Mouse (Mus musculus): ENCODE measurements around the gene Kctd5. TPM values are rescaled to one million over a fixed set of nuclear protein-coding genes. Genes with fewer than 3 reads are reported as not detected.
"Not testable (repeated sequence)": the region's sequence is repeated elsewhere in the genome, so short reads cannot be mapped to it uniquely, and the experiment has no call there.

Kctd5 gene
- polyA plus RNA-seq (2012; ENCODE audit: insufficient read depth, insufficient read length, low replicate concordance, missing spikeins) = not detected in 2 replicates

DNA sequence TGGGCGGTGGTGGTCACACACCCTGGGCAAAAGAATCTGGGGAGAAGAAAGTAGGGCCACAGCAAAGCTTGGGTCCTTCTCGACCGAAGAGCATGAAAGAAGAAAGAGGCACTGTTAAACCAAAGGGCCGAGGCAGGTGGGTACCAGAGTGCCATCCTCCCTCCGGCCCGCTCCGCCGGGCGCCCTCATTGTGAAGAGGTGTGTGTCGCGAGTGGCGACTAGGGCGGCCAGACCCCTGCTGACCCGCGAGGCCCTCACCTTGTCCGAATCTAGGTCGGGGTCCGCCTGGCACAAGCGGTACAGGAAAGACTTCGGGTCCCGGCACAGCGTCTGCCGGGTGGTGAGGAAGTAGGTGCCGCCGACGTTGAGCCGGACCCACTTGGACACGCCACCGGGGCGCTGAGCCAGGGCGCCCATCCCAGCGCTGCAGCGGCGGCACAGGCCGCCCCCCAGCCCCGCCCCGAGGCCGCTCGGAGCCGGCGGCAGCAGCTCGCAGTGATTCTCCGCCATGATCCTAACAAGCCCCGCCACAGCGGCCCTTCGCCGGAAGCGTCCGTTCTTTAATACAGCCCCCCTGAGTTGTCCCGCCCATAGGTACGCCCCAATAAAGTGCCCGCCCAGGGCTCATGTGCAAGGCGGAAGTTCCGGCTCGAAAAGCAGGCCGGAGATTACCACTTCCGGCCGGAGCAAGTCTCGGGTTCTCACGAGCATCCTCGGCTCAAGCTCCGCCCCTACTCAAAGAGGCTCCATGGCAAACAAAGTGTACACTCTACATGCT is at the start of gene Kctd5:
Gene Kctd5 (minus strand): TSS at position 567 of the 778 bp plus-strand sequence.
- under 1% methylated on average over 62 of the region's 62 CpGs for WGBS

DNA sequence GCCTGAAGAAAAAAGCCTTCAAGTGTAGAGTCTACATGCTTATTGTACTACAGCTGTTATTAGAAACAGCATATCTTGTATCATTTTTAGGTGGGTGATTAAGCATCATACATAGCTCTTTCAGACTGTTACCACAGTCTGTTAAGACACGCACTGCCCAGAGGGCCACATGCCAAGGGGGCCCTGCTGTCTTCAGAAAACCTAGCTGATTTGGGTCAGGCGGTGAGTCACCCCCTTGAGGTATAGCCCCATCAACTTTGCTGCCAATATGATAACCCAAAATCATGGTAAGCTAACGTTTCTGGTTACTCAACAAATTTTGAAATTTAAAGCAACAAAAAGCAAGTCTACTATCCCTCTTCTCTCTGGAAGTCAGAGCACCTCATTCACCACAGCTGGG is 46.2 kb upstream of the Kctd5 start:
- Histone ChIP-seq H3K4me1 (ENCODE audit: control insufficient read depth, insufficient read depth, low read length) (peaks cover 2% of the 10 kb centered on the region; the same call in 1 of the 2 replicates), H3K4me3 (ENCODE audit: insufficient read depth, low read depth, low read length) (no peak overlapping the region), H3K27ac (ENCODE audit: insufficient read depth, low read depth, low read length) (no peak overlapping the region)
- WGBS = 70% methylated on average over 3 of the region's 3 CpGs
- TF ChIP-seq CTCF (IDR thresholded peaks at IDR 0.05; ENCODE audit: insufficient read depth, low read depth, low read length) = no peak
- no peak for TF ChIP-seq POLR2A (IDR thresholded peaks at IDR 0.05; ENCODE audit: insufficient read depth, low read depth, low read length)

More for the DNA sequence above, at the start of gene Kctd5:
- H3K4me1 ChIP-seq (ENCODE audit: control insufficient read depth, insufficient read depth, low read length) = peaks cover 3% of the 10 kb centered on the region; the same call in 1 of the 2 replicates
- TF ChIP-seq POLR2A (IDR thresholded peaks at IDR 0.05; ENCODE audit: insufficient read depth, low read depth, low read length) (peak; percentile 80), CTCF (IDR thresholded peaks at IDR 0.05; ENCODE audit: insufficient read depth, low read depth, low read length) (no peak)
- peak within 1 kb of the TSS; percentile 40 for H3K27ac ChIP-seq (ENCODE audit: insufficient read depth, low read depth, low read length)
- H3K4me3 ChIP-seq (ENCODE audit: insufficient read depth, low read depth, low read length) = peak within 1 kb of the TSS; percentile 67

DNA sequence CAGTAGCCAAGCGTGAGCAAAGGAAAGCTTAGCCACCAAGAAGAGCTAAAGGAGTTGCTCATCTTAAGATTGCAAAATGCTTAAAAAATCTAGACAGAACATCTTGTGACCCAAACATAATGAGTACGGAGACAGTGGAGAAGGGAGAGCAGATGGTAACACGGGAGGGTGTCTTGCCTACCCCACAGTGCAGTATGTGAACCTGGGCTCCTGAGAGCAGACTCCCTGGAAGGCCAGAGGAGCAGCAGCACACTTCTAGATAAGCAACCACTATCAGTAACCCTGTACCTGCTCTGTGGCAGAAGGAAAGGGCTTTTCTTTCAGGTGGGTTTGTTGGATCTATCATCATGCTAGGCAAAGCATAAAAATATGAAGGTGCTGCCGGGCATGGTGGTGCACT is 39.7 kb upstream of the Kctd5 start:
- H3K4me3 ChIP-seq (ENCODE audit: insufficient read depth, low read depth, low read length) = no peak overlapping the region
- TF ChIP-seq CTCF (IDR thresholded peaks at IDR 0.05; ENCODE audit: insufficient read depth, low read depth, low read length) (no peak), POLR2A (IDR thresholded peaks at IDR 0.05; ENCODE audit: insufficient read depth, low read depth, low read length) (no peak)
- H3K4me1 ChIP-seq (ENCODE audit: control insufficient read depth, insufficient read depth, low read length) = peaks cover 5% of the 10 kb centered on the region; the same call in 1 of the 2 replicates
- 87% methylated on average over 4 of the region's 4 CpGs for WGBS
- no peak overlapping the region for H3K27ac ChIP-seq (ENCODE audit: insufficient read depth, low read depth, low read length)

DNA sequence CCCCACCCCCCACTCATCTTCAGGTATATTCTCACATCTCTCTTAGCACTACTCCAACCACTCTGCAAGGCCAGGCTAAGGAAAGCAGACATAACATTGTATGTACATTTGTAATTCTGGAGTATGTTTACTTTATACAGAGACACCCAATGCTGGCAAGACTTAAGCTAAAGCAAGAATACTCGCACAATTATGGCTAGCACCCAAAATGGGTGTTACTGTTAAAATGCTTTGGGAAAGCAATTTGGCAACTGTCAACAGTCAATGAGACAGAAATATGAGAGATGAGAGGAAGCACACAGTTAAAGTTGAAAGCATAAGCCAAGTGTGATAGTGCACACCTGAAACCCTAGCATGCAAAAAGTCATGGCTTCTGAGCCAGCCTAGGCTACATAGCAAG is 38.0 kb upstream of the Kctd5 start:
- 35% methylated on average over 1 of the region's 1 CpGs for WGBS
- Histone ChIP-seq H3K4me3 (ENCODE audit: insufficient read depth, low read depth, low read length) (no peak overlapping the region), H3K27ac (ENCODE audit: insufficient read depth, low read depth, low read length) (no peak overlapping the region), H3K4me1 (ENCODE audit: control insufficient read depth, insufficient read depth, low read length) (peaks cover 4% of the 10 kb centered on the region; the same call in 1 of the 2 replicates)
- TF ChIP-seq POLR2A (IDR thresholded peaks at IDR 0.05; ENCODE audit: insufficient read depth, low read depth, low read length) (no peak), CTCF (IDR thresholded peaks at IDR 0.05; ENCODE audit: insufficient read depth, low read depth, low read length) (no peak)

DNA sequence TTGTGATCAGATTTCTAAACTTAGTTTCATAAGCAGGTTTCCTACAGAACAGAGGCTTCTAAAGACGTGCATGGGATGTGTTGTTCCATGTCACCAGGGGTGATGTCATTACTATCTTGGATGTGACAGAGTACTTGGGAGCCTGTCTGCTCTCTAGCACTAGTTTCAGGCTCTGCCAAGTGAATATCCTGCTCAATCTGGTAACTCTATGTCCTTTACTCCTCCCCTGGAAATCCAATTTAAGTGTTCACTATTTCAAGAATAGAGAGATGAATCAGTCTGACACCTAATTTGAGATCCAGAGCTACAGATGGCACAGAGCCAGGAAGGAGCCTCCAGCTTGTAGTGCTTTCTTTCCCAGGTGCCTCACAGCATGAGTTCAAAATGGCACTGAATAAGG is 35.6 kb upstream of the Kctd5 start:
- TF ChIP-seq POLR2A (IDR thresholded peaks at IDR 0.05; ENCODE audit: insufficient read depth, low read depth, low read length) (no peak), CTCF (IDR thresholded peaks at IDR 0.05; ENCODE audit: insufficient read depth, low read depth, low read length) (no peak)
- no peak overlapping the region for H3K4me3 ChIP-seq (ENCODE audit: insufficient read depth, low read depth, low read length)
- peaks cover 3% of the 10 kb centered on the region; the same call in 1 of the 2 replicates for H3K4me1 ChIP-seq (ENCODE audit: control insufficient read depth, insufficient read depth, low read length)
- 47% methylated on average over 1 of the region's 1 CpGs for WGBS
- 0 out of 2 replicates have a peak overlapping the region, but pooled peaks have one; percentile 51 for H3K27ac ChIP-seq (ENCODE audit: insufficient read depth, low read depth, low read length)

DNA sequence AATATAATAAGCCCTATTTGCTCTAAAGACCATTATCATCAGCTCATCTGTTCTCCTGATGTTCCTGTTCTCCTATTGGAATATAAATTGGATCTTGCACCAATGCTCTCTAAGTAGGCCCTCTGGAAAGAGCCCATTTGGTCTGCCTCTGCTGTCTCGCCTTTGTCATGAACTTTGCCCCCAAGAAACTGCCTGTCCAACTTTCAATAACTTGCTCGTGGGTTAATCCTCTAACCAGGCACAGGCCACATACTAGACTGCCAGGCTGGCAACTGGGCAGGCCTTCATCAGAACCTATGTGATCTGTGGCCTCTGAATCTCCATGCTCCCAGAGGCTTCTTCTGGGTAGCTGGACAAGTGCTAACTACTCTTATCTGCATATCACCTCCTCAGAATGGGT is 31.8 kb upstream of the Kctd5 start:
- WGBS = 82% methylated on average over 2 of the region's 2 CpGs
- Histone ChIP-seq H3K4me1 (ENCODE audit: control insufficient read depth, insufficient read depth, low read length) (no peaks in the 10 kb centered on the region; the same call in 1 of the 2 replicates), H3K27ac (ENCODE audit: insufficient read depth, low read depth, low read length) (no peak overlapping the region), H3K4me3 (ENCODE audit: insufficient read depth, low read depth, low read length) (no peak overlapping the region)
- no peak for TF ChIP-seq CTCF (IDR thresholded peaks at IDR 0.05; ENCODE audit: insufficient read depth, low read depth, low read length)
- no peak for TF ChIP-seq POLR2A (IDR thresholded peaks at IDR 0.05; ENCODE audit: insufficient read depth, low read depth, low read length)

DNA sequence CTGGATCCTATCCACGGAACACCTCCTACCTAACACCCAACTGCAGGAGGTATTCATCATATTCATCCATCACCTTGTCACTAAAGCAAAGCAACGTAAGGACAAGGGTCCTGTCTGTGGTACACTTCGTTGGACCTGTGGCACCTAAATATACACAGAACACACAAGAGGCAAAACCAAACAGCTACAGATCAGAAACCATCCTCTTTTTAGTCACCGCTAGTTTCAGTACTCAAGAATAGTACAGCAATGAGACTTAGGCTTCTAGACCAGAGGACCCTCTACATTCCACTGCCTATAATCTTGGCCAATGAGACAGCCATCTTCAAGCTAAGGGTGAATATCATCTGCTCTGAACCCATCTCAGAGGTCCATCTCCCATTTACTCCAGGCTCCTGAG is 25.1 kb upstream of the Kctd5 start:
- no peak overlapping the region for H3K27ac ChIP-seq (ENCODE audit: insufficient read depth, low read depth, low read length)
- H3K4me1 ChIP-seq (ENCODE audit: control insufficient read depth, insufficient read depth, low read length) = no peaks in the 10 kb centered on the region
- WGBS = 97% methylated on average over 4 of the region's 4 CpGs
- no peak for TF ChIP-seq POLR2A (IDR thresholded peaks at IDR 0.05; ENCODE audit: insufficient read depth, low read depth, low read length)
- no peak for TF ChIP-seq CTCF (IDR thresholded peaks at IDR 0.05; ENCODE audit: insufficient read depth, low read depth, low read length)
- no peak overlapping the region for H3K4me3 ChIP-seq (ENCODE audit: insufficient read depth, low read depth, low read length)

DNA sequence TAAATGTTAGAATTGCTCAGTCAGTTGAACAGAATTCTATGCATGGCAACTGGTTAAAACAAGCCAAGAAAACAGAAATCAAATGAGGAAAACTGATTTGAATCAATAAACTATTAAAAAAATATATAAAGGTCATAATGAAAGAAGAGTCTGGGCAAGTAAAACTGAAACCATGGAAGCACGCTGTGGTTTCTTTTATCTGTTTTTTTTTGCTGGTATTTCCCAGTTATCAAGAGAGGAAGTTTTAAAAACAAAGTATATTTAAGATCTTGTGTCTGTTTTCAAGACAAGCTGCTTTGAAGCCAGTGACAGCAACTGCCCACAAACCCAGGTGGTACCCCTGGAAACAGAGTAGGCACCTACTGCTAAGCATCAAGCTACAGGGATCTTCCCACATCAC is 17.3 kb upstream of the Kctd5 start:
- Histone ChIP-seq H3K4me3 (ENCODE audit: insufficient read depth, low read depth, low read length) (no peak overlapping the region), H3K4me1 (ENCODE audit: control insufficient read depth, insufficient read depth, low read length) (no peaks in the 10 kb centered on the region), H3K27ac (ENCODE audit: insufficient read depth, low read depth, low read length) (no peak overlapping the region)
- WGBS = 92% methylated on average over 1 of the region's 1 CpGs
- TF ChIP-seq POLR2A (IDR thresholded peaks at IDR 0.05; ENCODE audit: insufficient read depth, low read depth, low read length) (no peak), CTCF (IDR thresholded peaks at IDR 0.05; ENCODE audit: insufficient read depth, low read depth, low read length) (no peak)

DNA sequence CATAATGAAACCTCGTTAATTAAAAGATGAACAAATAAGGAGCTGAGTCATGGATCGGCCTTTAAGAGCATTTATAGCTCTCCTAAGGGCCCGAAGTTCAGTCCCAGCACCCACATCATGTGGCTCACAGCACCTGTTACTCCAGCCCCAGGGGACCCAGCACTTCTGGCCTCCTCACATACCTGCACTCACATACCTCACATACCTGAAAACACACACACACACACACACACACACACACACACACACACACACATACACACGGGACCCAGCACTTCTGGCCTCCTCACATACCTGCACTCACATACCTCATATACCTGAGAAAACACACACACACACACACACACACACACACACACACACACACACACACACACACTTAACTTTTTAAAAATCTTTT is 13.1 kb upstream of the Kctd5 start:
- 72% methylated on average over 4 of the region's 4 CpGs for WGBS
- not testable (repeated sequence) for H3K27ac ChIP-seq (ENCODE audit: insufficient read depth, low read depth, low read length); H3K4me1 ChIP-seq (ENCODE audit: control insufficient read depth, insufficient read depth, low read length); H3K4me3 ChIP-seq (ENCODE audit: insufficient read depth, low read depth, low read length)

All from olfactory bulb, adult 2 months (tissue).